Mouse (Mus musculus) liver, embryonic 11.5 days (tissue): ENCODE results near the gene Hspg2. TPM values are rescaled to one million over a fixed set of nuclear protein-coding genes. Genes with fewer than 3 reads are reported as not detected.

Experiments used
- ATAC-seq: fragments of 200-750 bp; cut with Nextera tagmentation; replicated peaks from 2 replicates; pipeline ENCODE4 v1.8.0; 2017; ENCODE audit warnings: moderate number of reproducible peaks, mild to moderate bottlenecking, moderate TSS enrichment, moderate library complexity; ENCODE audit not compliant: low FRiP score
- DNase-seq: peaks from one replicate; pipeline ENCODE4 v3.0.0-alpha.2; 2017; ENCODE audit warnings: low spot score
- H3K27ac ChIP-seq: fragments of 300-500 bp; sonication (generic); 2 replicates; pipeline ENCODE4 v1.5.1; 2014; ENCODE audit warnings: mild to moderate bottlenecking, low read depth, low read length, control low read depth
- H3K27me3 ChIP-seq: fragments of 300-500 bp; sonication (generic); replicated peaks from 2 replicates; pipeline ENCODE4 v1.6.1; 2014; ENCODE audit warnings: low read length, mixed read lengths; ENCODE audit not compliant: control insufficient read depth, insufficient read depth
- H3K36me3 ChIP-seq: fragments of 300-500 bp; sonication (generic); 2 replicates; pipeline ENCODE4 v1.6.1; 2014; ENCODE audit warnings: mild to moderate bottlenecking, low read length, moderate library complexity, mixed read lengths; ENCODE audit not compliant: control insufficient read depth, insufficient read depth
- H3K4me1 ChIP-seq: fragments of 300-500 bp; sonication (generic); replicated peaks from 2 replicates; pipeline ENCODE4 v1.6.1; 2014; ENCODE audit warnings: low read length, mixed read lengths; ENCODE audit not compliant: control insufficient read depth, insufficient read depth
- H3K4me2 ChIP-seq: fragments of 300-500 bp; sonication (generic); 2 replicates; pipeline ENCODE4 v1.6.1; 2014; ENCODE audit warnings: mild to moderate bottlenecking, control low read depth, moderate library complexity
- H3K4me3 ChIP-seq: fragments of 300-500 bp; sonication (generic); 2 replicates; pipeline ENCODE4 v1.5.1; 2014; ENCODE audit warnings: low read depth, low read length, control low read depth
- H3K9ac ChIP-seq: fragments of 300-500 bp; sonication (generic); 2 replicates; pipeline ENCODE4 v1.6.1; 2014; ENCODE audit warnings: low read depth, low read length, control low read depth
- H3K9me3 ChIP-seq: fragments of 300-500 bp; sonication (generic); 2 replicates; pipeline ENCODE4 v1.6.1; 2016; ENCODE audit warnings: low read length, inconsistent platforms, mixed read lengths; ENCODE audit not compliant: control insufficient read depth
- WGBS: fragments of 180-500 bp; shearing (Covaris S2); extraction: QIAGEN DNeasy Blood & Tissue Kit; methylation state at CpG from one replicate; pipeline ENCODE4 v1.1.7; 2014; 5-methylcytosine and 5-hydroxymethylcytosine counted together
- polyA plus RNA-seq: library from polyadenylated mRNA; unstranded; fragments of >200 nt; fragmentation: Nextera tagmentation; extraction: Ambion mirVana; gene quantifications from 2 replicates; pipeline ENCODE4 v1.2.1, GENCODE M21; 2014

Hspg2 gene
- polyA plus RNA-seq, 1 experiment from 2014 or later = 20.8 TPM

DNA sequence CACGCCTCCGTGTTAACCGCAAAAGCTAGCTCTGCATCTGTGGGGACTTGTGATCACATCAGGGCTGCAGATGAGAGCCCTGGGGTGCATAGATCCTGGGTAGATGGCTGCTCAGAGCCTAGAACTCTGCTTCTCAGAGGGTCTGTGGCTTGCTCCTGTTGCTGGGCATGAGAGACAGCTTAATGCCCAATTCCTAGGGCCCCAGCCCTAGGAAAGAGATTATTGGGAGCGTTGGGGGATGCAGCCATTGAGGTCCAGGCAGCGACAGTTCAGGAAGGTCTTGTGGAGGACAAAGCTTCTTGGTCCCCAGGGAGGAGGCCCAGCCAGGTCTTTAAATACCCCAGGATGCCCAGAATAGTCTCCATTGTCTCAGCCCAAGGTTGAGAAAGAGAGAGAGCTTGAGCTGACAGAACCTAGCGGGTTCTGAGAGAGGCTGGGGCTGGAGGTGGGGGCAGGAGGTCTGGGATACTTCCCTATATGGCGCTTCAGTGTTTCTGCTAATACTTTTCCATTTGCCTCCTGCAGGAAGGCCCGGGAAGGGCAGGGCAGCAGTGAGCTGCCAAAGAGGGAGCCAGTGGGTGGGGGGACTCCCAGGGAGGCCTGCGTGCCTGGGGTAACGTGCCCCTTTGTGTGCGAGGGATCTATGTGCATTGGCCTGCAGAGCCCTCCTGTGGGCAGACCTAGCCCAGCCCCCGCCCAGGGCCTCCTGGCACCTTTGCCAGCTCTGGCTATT is 20.2 kb downstream of the Hspg2 start:
- no peaks in the 10 kb centered on the region for H3K36me3 ChIP-seq

DNA sequence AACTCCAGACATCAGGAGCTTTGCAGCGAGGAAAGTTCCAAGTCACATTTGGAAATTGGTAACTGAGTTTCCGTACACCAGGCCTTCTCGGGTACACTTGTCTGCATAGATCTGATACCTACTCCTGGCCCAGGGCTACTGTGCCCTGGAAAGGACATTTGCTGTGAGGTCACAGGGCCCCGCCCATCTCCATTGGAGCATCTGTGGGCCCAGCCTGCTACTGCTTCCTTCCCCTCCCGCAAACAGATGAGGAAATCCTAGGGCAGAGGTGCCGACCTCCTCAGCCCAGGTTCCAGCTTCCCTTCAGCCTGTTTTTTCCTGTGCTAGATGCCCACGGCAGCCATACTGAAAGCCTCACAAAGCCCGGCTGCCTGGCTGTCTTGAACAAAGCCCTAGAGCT is 21.4 kb downstream of the Hspg2 start:
- DNase-seq (no peak), ATAC-seq (no peak)
- H3K4me2 ChIP-seq = 0 out of 2 replicates have a peak overlapping the region, but pooled peaks have one; percentile 17
- 0 out of 2 replicates have a peak overlapping the region, but pooled peaks have one; percentile 71 for H3K27ac ChIP-seq
- peaks cover 56% of the 10 kb centered on the region for H3K4me1 ChIP-seq
- no peaks in the 10 kb centered on the region for H3K36me3 ChIP-seq
- no peaks in the 10 kb centered on the region for H3K9me3 ChIP-seq
- H3K9ac ChIP-seq = no peak overlapping the region
- 39% methylated on average over 8 of the region's 8 CpGs for WGBS
- no peak overlapping the region for H3K4me3 ChIP-seq
- no peaks in the 10 kb centered on the region for H3K27me3 ChIP-seq

More for the DNA sequence above, 20.2 kb downstream of the Hspg2 start:
- Histone ChIP-seq H3K9ac (no peak overlapping the region), H3K9me3 (no peaks in the 10 kb centered on the region), H3K4me1 (peaks cover 60% of the 10 kb centered on the region), H3K4me2 (peak overlapping the region; percentile 52), H3K4me3 (no peak overlapping the region), H3K27me3 (no peaks in the 10 kb centered on the region), H3K27ac (peak overlapping the region; percentile 71; the same call in 1 of the 2 replicates)
- DNase-seq (no peak), ATAC-seq (no peak)
- WGBS = 25% methylated on average over 12 of the region's 12 CpGs

DNA sequence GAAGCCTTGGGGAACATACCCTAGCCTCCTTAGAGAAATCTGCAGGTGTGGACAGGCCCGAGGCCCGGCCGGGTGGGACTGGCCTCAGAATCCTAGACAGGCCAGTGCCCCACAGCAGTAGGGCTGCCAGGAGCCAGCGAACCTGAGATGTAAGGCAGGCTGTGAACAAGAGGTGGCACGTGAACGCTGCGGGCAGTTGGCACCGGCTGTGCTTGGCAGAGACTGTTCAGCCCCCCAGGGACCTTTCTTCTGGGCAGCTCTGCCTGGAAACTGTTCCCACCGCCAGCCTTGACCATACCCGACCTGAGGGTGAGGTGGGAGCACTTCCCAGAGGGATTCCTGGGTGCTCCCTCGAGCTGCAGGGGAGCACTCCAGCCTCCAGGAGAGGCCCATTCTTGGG is 24.0 kb downstream of the Hspg2 start:
- 84% methylated on average over 11 of the region's 11 CpGs for WGBS
- no peaks in the 10 kb centered on the region for H3K36me3 ChIP-seq
- H3K4me1 ChIP-seq = peaks cover 35% of the 10 kb centered on the region
- DNase-seq (no peak), ATAC-seq (no peak)
- no peak overlapping the region for H3K9ac ChIP-seq
- H3K27me3 ChIP-seq = no peaks in the 10 kb centered on the region
- H3K4me3 ChIP-seq = no peak overlapping the region
- H3K27ac ChIP-seq = no peak overlapping the region
- no peaks in the 10 kb centered on the region for H3K9me3 ChIP-seq
- no peak overlapping the region for H3K4me2 ChIP-seq

DNA sequence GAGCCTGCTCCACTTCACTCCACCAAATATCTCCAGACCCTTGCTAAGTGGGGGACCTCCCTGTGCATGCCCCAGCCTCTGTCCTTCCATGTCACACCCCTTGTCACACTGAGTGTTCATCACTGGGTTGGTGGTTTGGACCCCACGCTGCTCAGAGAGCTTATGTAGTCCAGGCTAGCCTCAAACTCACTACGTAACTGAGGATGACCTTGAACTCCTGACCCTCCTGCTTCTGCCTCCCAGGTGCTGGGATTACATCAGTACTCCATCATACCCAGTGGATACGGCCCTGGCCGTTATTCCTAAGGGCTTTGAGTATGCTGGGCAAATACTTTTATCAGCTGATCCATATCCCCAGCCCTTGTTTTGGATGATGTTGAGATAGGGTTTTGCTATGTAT is 24.6 kb downstream of the Hspg2 start:
- Histone ChIP-seq H3K4me2 (no peak overlapping the region), H3K4me1 (peaks cover 33% of the 10 kb centered on the region), H3K4me3 (no peak overlapping the region), H3K27ac (no peak overlapping the region), H3K27me3 (no peaks in the 10 kb centered on the region), H3K9ac (no peak overlapping the region), H3K36me3 (no peaks in the 10 kb centered on the region), H3K9me3 (no peaks in the 10 kb centered on the region)
- no peak for ATAC-seq
- no peak for DNase-seq
- WGBS = 78% methylated on average over 4 of the region's 4 CpGs

DNA sequence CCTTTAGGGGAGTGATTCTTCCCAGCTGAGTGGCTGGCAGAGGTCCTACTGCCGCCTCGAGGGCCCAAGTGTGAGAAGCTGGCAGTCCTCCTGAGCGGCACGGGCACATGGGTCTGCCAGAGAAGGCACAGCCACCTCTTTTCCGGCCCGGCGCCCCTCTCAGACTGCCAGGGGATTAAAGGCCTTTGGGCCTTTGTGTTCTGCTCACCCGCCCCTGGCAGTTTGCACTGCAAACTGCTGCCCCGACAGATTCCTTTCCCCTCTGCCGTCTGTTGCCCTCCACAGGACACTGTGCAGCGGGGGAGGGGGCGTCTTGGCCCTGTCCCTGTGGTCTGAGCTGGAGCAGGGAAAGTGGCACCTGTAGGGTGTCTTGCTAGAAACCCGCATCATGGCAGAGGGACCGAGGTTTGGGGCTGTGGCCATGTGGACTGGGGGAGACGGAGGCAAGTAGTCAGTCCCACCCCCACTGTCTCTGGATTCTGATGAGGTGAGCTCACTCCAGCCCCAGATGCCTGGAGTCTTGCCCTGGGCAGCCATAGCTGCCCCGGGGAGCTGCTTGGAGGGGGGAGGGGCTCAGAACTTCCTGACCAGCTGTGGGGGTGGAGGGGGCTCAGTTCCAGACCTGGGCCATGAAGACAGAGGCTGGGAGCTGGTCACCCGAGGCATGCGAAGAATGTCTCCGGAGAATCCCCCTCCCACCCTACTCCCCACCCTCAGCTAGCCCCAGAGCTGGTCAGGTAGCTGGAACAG is 26.4 kb downstream of the Hspg2 start:
- Histone ChIP-seq H3K4me2 (no peak overlapping the region), H3K4me1 (peaks cover 28% of the 10 kb centered on the region), H3K27ac (peak overlapping the region; percentile 54), H3K4me3 (no peak overlapping the region), H3K9me3 (no peaks in the 10 kb centered on the region), H3K9ac (peak overlapping the region; percentile 17; the same call in 1 of the 2 replicates), H3K27me3 (no peaks in the 10 kb centered on the region), H3K36me3 (no peaks in the 10 kb centered on the region)
- DNase-seq (no peak), ATAC-seq (no peak)
- 39% methylated on average over 19 of the region's 19 CpGs for WGBS

DNA sequence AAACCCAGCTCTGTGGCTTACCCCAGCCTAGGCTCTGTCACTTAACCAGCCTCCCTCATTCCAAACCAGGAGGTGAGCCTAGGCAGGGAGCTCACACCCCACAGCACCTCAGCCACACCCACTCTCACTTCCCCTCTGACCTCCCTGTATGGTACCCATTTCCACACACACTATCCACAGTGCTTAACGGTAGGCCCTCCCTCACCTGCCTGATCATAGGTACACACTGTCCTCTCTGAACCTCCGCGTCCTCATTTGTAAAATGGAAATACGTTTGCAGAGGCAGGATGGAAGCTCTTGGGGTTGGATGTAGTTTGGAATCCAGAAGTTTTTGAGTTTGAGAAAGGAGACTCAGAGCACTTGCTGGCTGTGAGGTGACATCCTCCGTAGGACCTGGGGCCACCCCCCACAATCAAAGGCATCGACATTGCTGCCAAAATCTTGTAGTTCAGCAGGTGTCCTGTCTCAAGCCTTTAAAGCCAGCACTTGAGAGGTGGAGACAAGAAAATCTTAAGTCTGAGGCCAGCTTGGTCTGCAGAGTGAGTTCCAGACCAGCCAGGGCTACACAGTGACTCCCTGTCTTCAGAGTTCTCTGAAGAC is 27.0 kb downstream of the Hspg2 start:
- Histone ChIP-seq H3K27me3 (no peaks in the 10 kb centered on the region), H3K36me3 (no peaks in the 10 kb centered on the region), H3K9me3 (no peaks in the 10 kb centered on the region), H3K4me1 (peaks cover 28% of the 10 kb centered on the region), H3K4me2 (no peak overlapping the region), H3K4me3 (no peak overlapping the region), H3K27ac (0 out of 2 replicates have a peak overlapping the region, but pooled peaks have one; percentile 16), H3K9ac (no peak overlapping the region)
- DNase-seq (no peak), ATAC-seq (no peak)
- WGBS = 60% methylated on average over 6 of the region's 6 CpGs

DNA sequence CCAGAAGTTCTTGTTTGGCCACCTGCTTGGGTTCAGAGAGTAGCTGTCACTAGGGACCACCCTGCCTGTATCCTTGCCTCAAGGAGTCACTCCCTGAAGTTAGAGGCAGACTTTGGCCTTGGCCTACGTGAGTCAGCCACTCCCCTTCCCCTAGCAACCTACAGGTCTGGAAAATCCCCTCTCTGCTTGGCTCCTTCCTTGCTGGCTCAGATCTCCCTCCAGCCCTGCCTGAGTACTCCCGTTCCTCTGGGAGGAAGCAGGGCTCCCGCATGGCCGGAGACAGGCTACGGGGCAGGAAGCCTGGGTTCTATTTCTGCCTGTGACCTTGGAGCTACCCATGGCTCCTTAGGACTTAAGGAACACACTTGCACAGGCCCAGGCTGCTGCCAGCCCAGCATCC is 28.8 kb downstream of the Hspg2 start:
- DNase-seq (no peak), ATAC-seq (no peak)
- no peak overlapping the region for H3K4me2 ChIP-seq
- no peak overlapping the region for H3K9ac ChIP-seq
- peaks cover 28% of the 10 kb centered on the region for H3K4me1 ChIP-seq
- H3K4me3 ChIP-seq = no peak overlapping the region
- WGBS = 64% methylated on average over 5 of the region's 5 CpGs
- peak overlapping the region; percentile 56; the same call in 1 of the 2 replicates for H3K27ac ChIP-seq
- no peaks in the 10 kb centered on the region for H3K27me3 ChIP-seq
- peaks cover 2% of the 10 kb centered on the region; the same call in 1 of the 2 replicates for H3K36me3 ChIP-seq
- no peaks in the 10 kb centered on the region for H3K9me3 ChIP-seq

DNA sequence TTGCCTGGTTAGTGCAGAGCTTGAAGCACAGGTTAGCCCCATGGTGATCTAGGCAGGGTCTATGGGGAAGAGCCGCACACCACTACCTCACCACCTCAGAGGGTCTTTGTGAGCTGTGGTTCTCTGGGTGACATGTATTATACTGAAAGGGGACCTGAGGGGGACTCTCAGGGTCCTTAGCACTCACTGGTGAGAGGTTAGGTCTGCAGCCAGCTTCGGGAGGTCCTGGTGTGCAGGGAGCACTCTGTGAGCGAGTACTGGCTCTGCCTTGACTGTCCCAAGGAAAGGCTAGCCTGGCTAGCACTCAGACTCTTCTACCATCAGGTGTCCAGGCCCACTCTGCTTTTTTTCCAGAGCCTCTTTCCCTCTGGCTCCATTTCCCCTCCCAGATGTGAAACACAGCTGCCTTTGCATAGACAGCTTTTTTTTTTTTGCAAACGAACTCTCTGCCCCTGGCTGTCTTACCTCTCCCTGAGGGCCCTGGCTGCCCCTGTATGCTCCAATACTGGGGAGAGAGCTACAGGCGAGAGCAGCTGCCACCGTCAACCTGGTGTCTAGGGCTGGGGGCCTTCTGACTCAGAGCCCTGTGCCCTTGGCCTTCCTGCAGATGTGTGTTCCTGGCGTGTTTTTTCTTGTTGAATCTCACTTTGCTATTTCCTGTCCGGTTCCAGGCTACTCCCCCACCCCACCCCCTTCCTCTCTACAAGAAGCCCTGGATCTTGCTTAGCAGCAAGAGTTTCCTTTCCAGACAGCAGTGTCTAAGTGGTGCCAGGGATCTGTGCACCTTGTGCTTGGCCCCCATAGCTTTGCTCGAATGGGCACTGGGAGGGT is 29.5 kb downstream of the Hspg2 start:
- no peak overlapping the region; the same call in 1 of the 2 replicates for H3K9ac ChIP-seq
- H3K9me3 ChIP-seq = no peaks in the 10 kb centered on the region
- peaks cover 7% of the 10 kb centered on the region; the same call in 1 of the 2 replicates for H3K36me3 ChIP-seq
- peaks cover 28% of the 10 kb centered on the region for H3K4me1 ChIP-seq
- WGBS = 53% methylated on average over 9 of the region's 9 CpGs
- peak overlapping the region; percentile 56 for H3K27ac ChIP-seq
- no peak overlapping the region for H3K4me2 ChIP-seq
- no peaks in the 10 kb centered on the region for H3K27me3 ChIP-seq
- no peak overlapping the region for H3K4me3 ChIP-seq
- ATAC-seq (no peak), DNase-seq (no peak)
